Mouse (Mus musculus): Measurements from ENCODE around the gene Gm12185. TPM values are rescaled to one million over a fixed set of nuclear protein-coding genes. Genes with fewer than 3 reads are reported as not detected.
"Not testable (repeated sequence)": the region's sequence is repeated elsewhere in the genome, so short reads cannot be mapped to it uniquely, and the experiment has no call there.

Gm12185 gene
- polyA plus RNA-seq, 1 experiment from 2014 or later: not detected

DNA sequence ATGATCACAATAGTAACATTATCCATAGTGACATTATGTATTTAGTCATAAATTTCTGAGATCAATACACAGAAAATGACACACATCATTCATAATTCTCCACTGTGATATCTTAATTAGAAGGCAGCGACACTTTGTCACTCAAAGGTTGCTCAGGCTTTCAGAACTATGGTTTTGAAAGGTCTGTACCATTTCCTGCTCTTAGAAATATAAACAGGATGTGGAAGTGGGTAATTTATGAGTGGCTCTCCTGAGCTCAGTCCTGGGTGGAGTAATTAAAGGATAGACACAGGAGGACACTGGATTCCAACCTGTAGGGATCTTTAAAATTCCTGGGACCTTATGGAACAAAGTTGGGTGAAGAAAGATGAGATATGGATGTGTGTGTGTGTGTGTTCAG, 58.6 kb downstream of the Gm12185 start:
- WGBS: 83% methylated on average over 1 of the region's 1 CpGs
- H3K4me3 ChIP-seq (ENCODE audit: low read length); ATAC-seq; H3K9me3 ChIP-seq (ENCODE audit: control insufficient read depth, low read length); H3K36me3 ChIP-seq (ENCODE audit: control insufficient read depth, insufficient read depth, low read length); H3K4me2 ChIP-seq (ENCODE audit: low read length); H3K27me3 ChIP-seq (replicated peaks; ENCODE audit: control insufficient read depth, insufficient read depth, low read length); H3K9ac ChIP-seq (ENCODE audit: low read depth, low read length); H3K27ac ChIP-seq (ENCODE audit: low read depth, low read length); H3K4me1 ChIP-seq (ENCODE audit: control insufficient read depth, insufficient read depth, low read depth, low read length): not testable (repeated sequence)

- not testable (repeated sequence) for H3K27me3 ChIP-seq (replicated peaks; ENCODE audit: control insufficient read depth, insufficient read depth, low read length); H3K9ac ChIP-seq (ENCODE audit: low read depth, low read length); ATAC-seq; H3K36me3 ChIP-seq (ENCODE audit: control insufficient read depth, insufficient read depth, low read length); H3K4me3 ChIP-seq (ENCODE audit: low read length); H3K9me3 ChIP-seq (ENCODE audit: control insufficient read depth, low read length); H3K4me2 ChIP-seq (ENCODE audit: low read length); H3K4me1 ChIP-seq (ENCODE audit: control insufficient read depth, insufficient read depth, low read depth, low read length); H3K27ac ChIP-seq (ENCODE audit: low read depth, low read length)
- WGBS: 92% methylated on average over 1 of the region's 1 CpGs
These were observed 64.0 kb downstream of the Gm12185 start for GRCm38 (mm10) chr11:48928068-48928467.

GRCm38 (mm10) chr11:48926437-48926836, 65.6 kb downstream of the Gm12185 start:
- not testable (repeated sequence) for H3K4me1 ChIP-seq (ENCODE audit: control insufficient read depth, insufficient read depth, low read depth, low read length); H3K36me3 ChIP-seq (ENCODE audit: control insufficient read depth, insufficient read depth, low read length); H3K9me3 ChIP-seq (ENCODE audit: control insufficient read depth, low read length); H3K4me3 ChIP-seq (ENCODE audit: low read length); H3K27ac ChIP-seq (ENCODE audit: low read depth, low read length); ATAC-seq; H3K4me2 ChIP-seq (ENCODE audit: low read length); H3K9ac ChIP-seq (ENCODE audit: low read depth, low read length); H3K27me3 ChIP-seq (replicated peaks; ENCODE audit: control insufficient read depth, insufficient read depth, low read length)

GRCm38 (mm10) chr11:48923818-48924217, 68.2 kb downstream of the Gm12185 start:
- H3K9me3 ChIP-seq (ENCODE audit: control insufficient read depth, low read length): not testable (repeated sequence)
- WGBS: 86% methylated on average over 5 of the region's 5 CpGs

GRCm38 (mm10) chr11:48918380-48918779, 73.6 kb downstream of the Gm12185 start:
- no peaks in the 10 kb centered on the region for H3K4me1 ChIP-seq (ENCODE audit: control insufficient read depth, insufficient read depth, low read depth, low read length)
- H3K27me3 ChIP-seq (replicated peaks; ENCODE audit: control insufficient read depth, insufficient read depth, low read length): no peaks in the 10 kb centered on the region
- no peak overlapping the region for H3K4me2 ChIP-seq (ENCODE audit: low read length)
- no peak overlapping the region for H3K27ac ChIP-seq (ENCODE audit: low read depth, low read length)
- no peak overlapping the region for H3K9ac ChIP-seq (ENCODE audit: low read depth, low read length)
- 92% methylated on average over 3 of the region's 3 CpGs for WGBS
- H3K36me3 ChIP-seq (ENCODE audit: control insufficient read depth, insufficient read depth, low read length): no peaks in the 10 kb centered on the region
- no peaks in the 10 kb centered on the region for H3K9me3 ChIP-seq (ENCODE audit: control insufficient read depth, low read length)
- H3K4me3 ChIP-seq (ENCODE audit: low read length): no peak overlapping the region
- ATAC-seq: no peak

More at GRCm38 (mm10) chr11:48923818-48924217, 68.2 kb downstream of the Gm12185 start:
- H3K4me1 ChIP-seq (ENCODE audit: control insufficient read depth, insufficient read depth, low read depth, low read length); H3K9ac ChIP-seq (ENCODE audit: low read depth, low read length); ATAC-seq; H3K36me3 ChIP-seq (ENCODE audit: control insufficient read depth, insufficient read depth, low read length); H3K4me2 ChIP-seq (ENCODE audit: low read length); H3K27ac ChIP-seq (ENCODE audit: low read depth, low read length); H3K4me3 ChIP-seq (ENCODE audit: low read length); H3K27me3 ChIP-seq (replicated peaks; ENCODE audit: control insufficient read depth, insufficient read depth, low read length): not testable (repeated sequence)

- no peak for ATAC-seq
- 95% methylated on average over 1 of the region's 1 CpGs for WGBS
These were observed 78.4 kb downstream of the Gm12185 start for GRCm38 (mm10) chr11:48913611-48914010.

DNA sequence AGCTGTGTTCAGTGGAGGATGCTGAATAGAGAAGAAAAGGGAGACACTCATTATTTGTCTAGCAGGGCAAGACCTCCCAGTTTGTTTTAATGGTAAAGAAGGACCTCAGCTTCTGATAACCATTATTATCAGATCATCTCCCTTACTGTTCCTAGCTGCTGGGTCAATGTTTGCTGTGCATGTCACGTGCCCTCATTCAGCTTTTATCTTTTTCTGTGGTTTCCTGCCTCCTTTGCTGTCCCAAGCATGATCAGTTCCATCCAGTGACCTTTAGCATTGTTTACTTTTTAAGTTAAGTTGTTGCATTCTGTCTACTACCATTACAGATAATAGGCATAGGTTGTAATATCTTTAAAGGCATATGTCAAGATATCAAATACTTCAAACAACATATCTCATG, 83.6 kb downstream of the Gm12185 start:
- WGBS: 81% methylated on average over 1 of the region's 1 CpGs
- no peak for ATAC-seq
- Histone ChIP-seq H3K4me2 (ENCODE audit: low read length) (no peak overlapping the region), H3K4me3 (ENCODE audit: low read length) (no peak overlapping the region), H3K9ac (ENCODE audit: low read depth, low read length) (no peak overlapping the region), H3K36me3 (ENCODE audit: control insufficient read depth, insufficient read depth, low read length) (no peaks in the 10 kb centered on the region), H3K27ac (ENCODE audit: low read depth, low read length) (no peak overlapping the region), H3K27me3 (replicated peaks; ENCODE audit: control insufficient read depth, insufficient read depth, low read length) (no peaks in the 10 kb centered on the region), H3K4me1 (ENCODE audit: control insufficient read depth, insufficient read depth, low read depth, low read length) (no peaks in the 10 kb centered on the region), H3K9me3 (ENCODE audit: control insufficient read depth, low read length) (no peaks in the 10 kb centered on the region)

More at GRCm38 (mm10) chr11:48913611-48914010, 78.4 kb downstream of the Gm12185 start:
- no peak overlapping the region for H3K4me2 ChIP-seq (ENCODE audit: low read length)
- H3K9ac ChIP-seq (ENCODE audit: low read depth, low read length): no peak overlapping the region
- no peaks in the 10 kb centered on the region for H3K36me3 ChIP-seq (ENCODE audit: control insufficient read depth, insufficient read depth, low read length)
- no peaks in the 10 kb centered on the region for H3K9me3 ChIP-seq (ENCODE audit: control insufficient read depth, low read length)
- no peaks in the 10 kb centered on the region for H3K4me1 ChIP-seq (ENCODE audit: control insufficient read depth, insufficient read depth, low read depth, low read length)
- no peak overlapping the region for H3K4me3 ChIP-seq (ENCODE audit: low read length)
- no peak overlapping the region for H3K27ac ChIP-seq (ENCODE audit: low read depth, low read length)
- H3K27me3 ChIP-seq (replicated peaks; ENCODE audit: control insufficient read depth, insufficient read depth, low read length): no peaks in the 10 kb centered on the region

GRCm38 (mm10) chr11:48902021-48902420, 90.0 kb downstream of the Gm12185 start, which contains the start of gene Gm5431:
Gm5431 (minus strand) TSS chr11:48902214.
- H3K4me3 ChIP-seq (ENCODE audit: low read length): no peak within 1 kb of the TSS
- H3K9me3 ChIP-seq (ENCODE audit: control insufficient read depth, low read length): no peaks in the 10 kb centered on the region
- H3K9ac ChIP-seq (ENCODE audit: low read depth, low read length): no peak within 1 kb of the TSS
- WGBS: 75% methylated on average over 2 of the region's 2 CpGs
- H3K36me3 ChIP-seq (ENCODE audit: control insufficient read depth, insufficient read depth, low read length): no peaks in the 10 kb centered on the region
- H3K27ac ChIP-seq (ENCODE audit: low read depth, low read length): no peak within 1 kb of the TSS
- no peak within 1 kb of the TSS for H3K4me2 ChIP-seq (ENCODE audit: low read length)
- no peak for ATAC-seq
- no peaks in the 10 kb centered on the region for H3K27me3 ChIP-seq (replicated peaks; ENCODE audit: control insufficient read depth, insufficient read depth, low read length)
- no peaks in the 10 kb centered on the region for H3K4me1 ChIP-seq (ENCODE audit: control insufficient read depth, insufficient read depth, low read depth, low read length)

DNA sequence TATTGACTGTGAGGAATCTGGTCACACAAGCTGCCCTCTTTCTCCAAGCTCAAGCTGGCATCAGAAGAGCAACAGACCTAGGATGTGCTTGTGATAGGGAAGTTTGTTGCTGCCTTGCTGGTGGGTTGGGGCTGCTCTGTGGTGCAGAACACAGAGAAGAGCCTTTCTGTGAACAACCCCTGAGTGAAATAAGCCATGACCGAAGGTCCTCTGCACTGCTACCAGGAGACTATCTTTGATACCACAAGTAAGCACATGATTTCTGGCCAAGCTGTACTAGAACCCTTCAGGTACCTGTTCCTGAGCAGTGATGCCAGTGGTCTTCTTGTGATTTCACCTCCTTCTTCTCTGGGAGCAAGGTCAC, 90.5 kb downstream of the Gm12185 start:
- H3K9ac ChIP-seq (ENCODE audit: low read depth, low read length); H3K9me3 ChIP-seq (ENCODE audit: control insufficient read depth, low read length); H3K36me3 ChIP-seq (ENCODE audit: control insufficient read depth, insufficient read depth, low read length); H3K4me1 ChIP-seq (ENCODE audit: control insufficient read depth, insufficient read depth, low read depth, low read length); H3K27ac ChIP-seq (ENCODE audit: low read depth, low read length); H3K4me3 ChIP-seq (ENCODE audit: low read length); ATAC-seq; H3K4me2 ChIP-seq (ENCODE audit: low read length); H3K27me3 ChIP-seq (replicated peaks; ENCODE audit: control insufficient read depth, insufficient read depth, low read length): not testable (repeated sequence)
- 100% methylated on average over 1 of the region's 1 CpGs for WGBS

All from hindbrain, embryonic 16.5 days (tissue).